Mouse (Mus musculus) embryo, embryonic 9.5 days (tissue): ENCODE measurements at regions not wholly inside any gene's neighbourhood (a gene's known extent, or its start where the extent isn't known, plus 50 kb on each side); places are given as distances from the start of the nearest gene placed in this dataset.
"Not testable (repeated sequence)": the region's sequence is repeated elsewhere in the genome, so short reads cannot be mapped to it uniquely, and the experiment has no call there.

Experiments used
- DNase-seq: peaks from one replicate; pipeline ENCODE4 v3.0.0-alpha.2; 2017; ENCODE audit errors: extremely low spot score

DNA sequence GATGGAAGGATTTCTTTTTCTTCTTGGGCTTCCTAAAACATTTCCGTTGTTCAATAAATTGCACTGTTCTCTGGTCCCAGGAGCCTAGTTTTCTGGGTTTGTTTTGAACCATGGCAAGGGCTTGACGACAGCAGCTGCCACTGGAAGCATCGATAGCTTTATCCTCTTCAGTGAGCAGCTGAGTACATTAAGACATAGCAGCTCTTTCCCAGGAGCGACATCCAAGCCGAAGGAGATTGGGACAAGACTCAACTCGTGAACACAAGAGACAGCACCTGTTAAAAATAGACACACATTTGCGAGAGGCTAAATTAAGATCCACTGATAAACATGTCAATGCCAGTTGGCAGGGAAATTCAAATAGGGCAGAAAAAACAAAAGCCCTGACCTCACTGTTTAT is 194.7 kb upstream of the Rhobtb1 start:
- DNase-seq = no peak

GRCm38 (mm10) chr10:68961376-68961775 is 189.9 kb upstream of the Rhobtb1 start:
- DNase-seq = no peak

DNA sequence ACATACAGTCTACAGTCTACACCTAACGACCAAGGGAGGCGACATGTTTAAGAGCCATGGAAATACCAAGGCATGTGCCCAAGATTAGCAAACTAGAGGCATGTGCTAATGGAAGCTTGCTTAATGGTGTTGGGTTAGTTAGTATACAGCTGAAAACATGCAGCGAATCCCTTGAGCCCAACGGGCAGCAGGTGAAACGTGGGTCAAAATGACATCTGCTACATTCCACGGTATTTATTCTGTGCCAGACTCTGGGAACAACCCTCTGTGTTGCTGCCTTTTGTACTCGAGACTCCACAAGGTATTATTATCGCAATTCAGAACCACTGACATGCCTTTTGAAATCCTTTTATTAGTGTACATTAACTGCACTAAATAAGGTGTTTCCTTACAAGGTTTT is 188.1 kb upstream of the Rhobtb1 start:
- no peak for DNase-seq

- no peak for DNase-seq
These were observed 186.0 kb upstream of the Rhobtb1 start for GRCm38 (mm10) chr10:68965271-68965670.

- no peak for DNase-seq
These were observed 183.0 kb upstream of the Rhobtb1 start for GRCm38 (mm10) chr10:68967976-68968968.

GRCm38 (mm10) chr10:68970521-68970920 is 180.7 kb upstream of the Rhobtb1 start:
- no peak for DNase-seq

DNA sequence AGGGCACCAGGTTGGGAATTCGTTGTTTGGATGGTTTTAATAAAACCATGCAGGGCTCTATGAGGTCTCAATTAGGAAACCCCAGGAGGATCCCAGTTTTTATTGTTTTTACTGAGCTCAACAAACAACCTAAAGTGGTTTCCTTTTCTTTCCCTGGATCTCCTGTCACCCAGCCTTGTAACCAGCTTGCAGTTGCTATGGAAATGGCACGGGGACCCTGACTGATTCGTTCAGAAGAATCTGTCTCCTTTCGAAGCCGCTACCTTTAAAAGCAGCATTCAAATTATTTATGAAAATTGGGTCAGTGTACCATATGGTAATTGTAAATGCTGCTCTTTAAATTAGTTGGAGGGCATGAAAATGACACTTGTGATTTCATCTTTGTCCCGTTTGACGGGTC is 176.5 kb upstream of the Rhobtb1 start:
- DNase-seq = no peak

- no peak for DNase-seq
These were observed 174.7 kb upstream of the Rhobtb1 start for GRCm38 (mm10) chr10:68976443-68977025.

GRCm38 (mm10) chr10:68978115-68978514 is 173.1 kb upstream of the Rhobtb1 start:
- peak; percentile 5 for DNase-seq

GRCm38 (mm10) chr10:68979949-68980348 is 171.3 kb upstream of the Rhobtb1 start:
- DNase-seq = no peak

DNA sequence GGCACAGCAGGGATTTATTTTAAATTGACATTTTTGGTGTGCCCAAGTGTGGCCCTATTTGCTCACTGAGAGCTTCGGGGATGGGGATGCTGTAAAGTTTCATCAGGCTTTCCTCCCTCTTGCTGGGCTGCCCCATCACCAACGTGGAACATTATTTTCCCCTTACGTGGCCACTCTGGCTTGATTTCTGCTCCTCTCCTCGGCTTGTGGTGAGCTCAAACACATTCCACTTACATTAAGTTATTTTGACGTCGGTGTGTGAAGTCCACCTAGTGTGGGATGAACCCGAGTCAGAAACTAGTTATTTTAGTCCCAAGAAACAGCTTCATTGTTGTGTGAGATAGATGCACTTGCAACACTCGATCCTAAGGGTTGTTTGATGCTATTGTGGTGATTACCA is 168.9 kb upstream of the Rhobtb1 start:
- DNase-seq = no peak

GRCm38 (mm10) chr10:68990584-68990983 is 160.7 kb upstream of the Rhobtb1 start:
- DNase-seq = no peak

DNA sequence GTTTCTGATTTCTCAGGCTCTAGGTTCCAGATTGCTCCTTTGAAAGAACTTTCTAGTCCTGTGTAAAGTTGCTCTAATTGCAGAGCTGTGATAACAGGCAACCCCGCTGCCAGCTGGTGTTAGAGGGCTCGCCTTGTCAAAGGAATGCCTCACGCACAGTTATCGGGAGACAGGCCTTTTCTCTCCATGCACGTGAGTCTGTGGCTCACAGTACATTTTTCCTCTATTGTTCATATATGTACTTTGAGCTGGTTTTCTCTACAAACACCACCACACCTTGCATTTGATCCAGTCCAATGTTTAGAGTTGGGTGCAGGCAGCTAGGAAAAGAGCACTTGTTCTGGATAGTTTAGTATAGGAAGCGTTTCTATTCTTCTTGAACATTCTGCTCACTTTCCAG is 151.6 kb upstream of the Rhobtb1 start:
- DNase-seq = no peak

GRCm38 (mm10) chr10:69001654-69002435 is 149.4 kb upstream of the Rhobtb1 start:
- no peak for DNase-seq

- peak; percentile 64 for DNase-seq
These were observed 145.9 kb upstream of the Rhobtb1 start for GRCm38 (mm10) chr10:69005199-69005872.

- DNase-seq = not testable (repeated sequence)
These were observed 142.6 kb upstream of the Rhobtb1 start for GRCm38 (mm10) chr10:69008679-69009078.

- no peak for DNase-seq
These were observed 130.2 kb upstream of the Rhobtb1 start for GRCm38 (mm10) chr10:69020811-69021743.

GRCm38 (mm10) chr10:69033410-69033809 is 117.8 kb upstream of the Rhobtb1 start:
- DNase-seq = no peak

DNA sequence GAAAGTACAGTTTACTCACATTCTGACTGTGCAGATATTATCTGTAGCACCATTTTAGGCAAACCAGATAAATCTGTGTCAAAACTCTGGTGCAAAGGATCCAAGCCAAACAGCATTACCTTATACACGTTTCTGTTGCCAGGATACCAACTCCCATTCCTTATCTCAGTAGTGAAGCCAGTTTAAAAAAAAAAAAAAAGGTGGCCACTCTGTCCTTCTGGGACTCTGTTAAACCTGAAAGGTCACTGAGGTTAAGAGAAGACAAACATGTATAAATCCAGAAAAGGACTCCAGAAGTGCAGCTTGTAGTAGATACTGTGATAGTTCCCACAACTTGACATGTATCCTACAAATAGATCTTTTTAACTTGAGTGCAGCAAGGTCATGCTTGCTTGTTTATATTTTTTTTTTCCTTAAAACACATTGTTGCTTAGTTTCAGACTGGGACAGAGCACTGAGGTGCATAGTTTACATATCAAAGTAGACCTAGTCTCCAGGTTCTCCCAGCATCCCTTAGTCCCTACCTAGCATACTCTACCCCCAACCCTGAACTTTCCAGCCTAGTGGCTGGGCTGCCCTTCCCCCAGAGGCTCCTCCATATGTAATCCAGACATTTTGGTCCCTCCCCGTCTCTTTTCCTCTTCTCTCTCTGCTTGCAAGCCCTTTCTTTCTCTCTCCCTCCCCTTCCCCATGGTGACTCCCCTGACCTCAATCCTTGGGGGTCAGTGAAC is 116.7 kb upstream of the Rhobtb1 start:
- peak; percentile 7 for DNase-seq

DNA sequence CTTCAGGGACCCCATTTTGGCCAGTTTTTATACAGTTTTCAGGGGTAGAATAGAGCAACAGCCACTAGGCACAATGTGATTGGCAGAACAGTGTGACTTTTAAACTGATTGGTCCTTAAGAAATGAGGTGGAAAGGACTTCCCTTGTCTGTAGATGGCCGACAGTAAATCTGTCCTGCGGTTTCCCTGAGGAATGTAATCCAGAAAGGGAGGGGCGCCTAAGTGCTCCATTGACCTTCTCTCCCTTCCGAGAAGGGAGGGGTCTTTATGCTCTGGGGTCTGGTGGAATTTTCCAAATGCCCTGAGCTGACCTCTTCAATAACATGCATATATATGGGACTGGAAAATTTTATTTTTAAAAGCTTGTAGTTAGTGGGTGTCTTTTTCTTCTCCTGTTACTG is 115.7 kb upstream of the Rhobtb1 start:
- not testable (repeated sequence) for DNase-seq
